Mouse (Mus musculus) heart, adult 2 months (tissue): ENCODE measurements around the gene Adipor1. TPM values are rescaled to one million over a fixed set of nuclear protein-coding genes. Genes with fewer than 3 reads are reported as not detected.
A peak's percentile ranks its signal among the peaks of the same experiment; 100 is the strongest.

Experiments used
- DNase-seq, 2 experiments: peaks; one replicate each; pipeline ENCODE4 v3.0.0; 2021
- H3K27ac ChIP-seq: fragments of 200-600 bp; 2 replicates; pipeline ENCODE4 v1.8.1; 2022
- H3K27me3 ChIP-seq: fragments of 200-500 bp; 2 replicates; pipeline ENCODE4 v1.6.1; 2012; ENCODE audit warnings: mild to moderate bottlenecking, low read length, inconsistent platforms, mixed read lengths; ENCODE audit not compliant: control insufficient read depth, insufficient read depth
- H3K36me3 ChIP-seq: fragments of 200-500 bp; 2 replicates; pipeline ENCODE4 v1.6.1; 2012; ENCODE audit warnings: low read length, inconsistent platforms; ENCODE audit not compliant: control insufficient read depth, insufficient read depth
- H3K4me1 ChIP-seq: fragments of 200-500 bp; 2 replicates; pipeline ENCODE4 v1.6.1; 2011; ENCODE audit warnings: low read length; ENCODE audit not compliant: control insufficient read depth, insufficient read depth
- H3K4me3 ChIP-seq: fragments of 200-600 bp; 2 replicates; pipeline ENCODE4 v1.8.1; 2022
- H3K79me2 ChIP-seq: fragments of 200-500 bp; replicated peaks from 2 replicates; pipeline ENCODE4 v1.6.1; 2012; ENCODE audit warnings: mild to moderate bottlenecking, inconsistent platforms, low read length, moderate library complexity, mixed read lengths; ENCODE audit not compliant: control insufficient read depth, insufficient read depth
- H3K9ac ChIP-seq: fragments of 200-500 bp; 2 replicates; pipeline ENCODE4 v1.6.1; 2012; ENCODE audit warnings: low read depth, mild to moderate bottlenecking, control low read depth, inconsistent platforms, low read length, mixed read lengths
- CTCF ChIP-seq: fragments of 200-600 bp; IDR thresholded peaks from 2 replicates; pipeline ENCODE4 v1.8.1; 2022; ENCODE audit warnings: antibody characterized with exemption, mild to moderate bottlenecking, moderate library complexity
- EP300 ChIP-seq: fragments of 200-500 bp; IDR thresholded peaks from 2 replicates; pipeline ENCODE4 v1.6.1; 2011; ENCODE audit warnings: low read depth, low read length, control low read depth; ENCODE audit not compliant: insufficient read depth
- POLR2A ChIP-seq: fragments of 200-500 bp; IDR thresholded peaks from 2 replicates; pipeline ENCODE4 v1.6.1; 2011; ENCODE audit warnings: mild to moderate bottlenecking, low read depth, low read length, control low read depth; ENCODE audit not compliant: insufficient read depth
- WGBS: fragments of 180-500 bp; shearing (Covaris S2); methylation state at CpG from one replicate; pipeline ENCODE4 v1.1.7; 2018; 5-methylcytosine and 5-hydroxymethylcytosine counted together
- intact Hi-C: fragments of 180-260 bp; cut with DNase I; formaldehyde crosslinking; loops from one replicate; pipeline ENCODE4 v1.15.1; 2025
- polyA plus RNA-seq: library from polyadenylated mRNA; depleted of rRNA; stranded (reverse); fragments of >200 nt; gene quantifications from 2 replicates; pipeline ENCODE4 v1.2.3, GENCODE M21; 2012
- total RNA-seq, 2 experiments: library from RNA; stranded (reverse); gene quantifications; 2 replicates each; pipeline ENCODE4 v1.2.3; 2021

Adipor1 gene
- total and polyA plus RNA-seq, 3 experiments: 140 to 148 (median 140) TPM

DNA sequence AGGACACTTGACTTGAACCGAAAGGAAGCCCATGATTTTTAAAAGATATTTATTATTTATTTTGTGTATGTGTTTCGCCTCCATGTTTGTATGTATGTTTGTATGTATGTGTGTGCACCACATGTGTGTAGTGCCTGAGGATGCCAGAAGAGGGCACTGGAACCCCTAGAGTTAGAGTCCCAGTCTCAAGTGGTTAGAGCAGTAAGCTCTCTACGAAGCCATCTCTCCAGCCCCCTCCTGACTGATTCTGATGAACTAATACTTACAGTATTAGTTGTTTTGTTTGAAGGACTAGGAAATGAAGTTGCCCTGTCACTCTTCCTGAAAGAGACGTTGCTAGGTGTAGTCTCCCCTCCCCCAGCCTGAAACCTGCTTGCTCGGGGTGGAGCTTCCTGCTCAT is 15.4 kb upstream of the Adipor1 start:
- Histone ChIP-seq H3K27me3 (no peaks in the 10 kb centered on the region), H3K4me1 (no peaks in the 10 kb centered on the region), H3K27ac (no peak overlapping the region), H3K9ac (no peak overlapping the region), H3K79me2 (no peaks in the 10 kb centered on the region), H3K36me3 (no peaks in the 10 kb centered on the region), H3K4me3 (no peak overlapping the region)
- WGBS: 65% methylated on average over 5 of the region's 5 CpGs
- intact Hi-C loops: no loop called here
- TF ChIP-seq EP300 (no peak), POLR2A (no peak), CTCF (peak; percentile 54)
- no peak for DNase-seq

DNA sequence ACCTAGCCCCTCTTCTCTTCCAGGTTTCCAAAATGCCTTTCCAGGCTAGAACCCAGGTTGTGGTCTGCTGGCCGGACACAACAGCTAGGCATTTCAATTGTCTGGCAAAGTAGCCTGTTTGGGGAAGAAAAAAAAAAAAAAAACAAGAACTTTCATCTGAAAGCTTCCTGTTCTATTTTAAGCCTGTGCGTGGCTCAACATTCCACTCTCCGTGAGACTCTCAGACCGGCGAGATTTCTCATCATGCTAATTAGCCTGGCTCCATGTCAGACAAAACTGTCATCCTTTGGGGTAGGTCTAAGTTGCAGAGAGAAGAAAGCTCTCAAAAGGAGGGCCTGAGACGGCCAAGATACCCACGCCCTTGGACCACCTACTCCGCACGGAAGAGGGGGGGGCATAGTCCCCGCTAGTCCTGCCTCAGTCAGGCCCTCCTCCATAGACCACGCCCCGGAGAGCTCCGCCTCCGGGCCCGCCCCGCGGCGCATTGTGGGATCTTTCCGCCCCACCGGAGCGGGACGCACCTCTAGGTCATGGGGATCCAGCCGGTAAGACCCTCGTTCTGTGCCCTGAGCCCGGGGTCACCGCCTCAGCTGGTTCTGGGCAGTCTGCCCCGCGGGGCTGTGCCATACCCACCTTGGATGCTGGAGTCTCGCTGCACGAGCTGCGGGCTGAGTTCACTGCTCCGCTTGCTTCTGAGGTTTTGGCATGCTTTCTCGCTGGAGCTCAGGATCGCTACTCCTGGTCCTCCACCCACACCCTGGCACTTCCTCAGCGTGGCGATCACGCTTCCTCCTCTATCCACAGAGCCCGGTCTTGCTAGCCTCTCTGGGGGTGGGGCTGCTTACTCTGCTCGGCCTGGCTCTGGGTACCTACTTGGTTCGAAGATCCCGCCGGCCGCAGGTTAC is 9.4 kb upstream of the Adipor1 start, which contains the start of gene Cyb5r1:
TSS of gene Cyb5r1 (plus strand) at position 51 of the 905 bp plus-strand sequence.
- Histone ChIP-seq H3K4me3 (peak within 1 kb of the TSS; percentile 95), H3K9ac (peak within 1 kb of the TSS; percentile 83), H3K27ac (peak within 1 kb of the TSS; percentile 76), H3K4me1 (no peaks in the 10 kb centered on the region), H3K79me2 (no peaks in the 10 kb centered on the region), H3K27me3 (no peaks in the 10 kb centered on the region), H3K36me3 (no peaks in the 10 kb centered on the region)
- DNase-seq: peak; percentile 90 to 91
- 2% methylated on average over 43 of the region's 43 CpGs for WGBS
- 0 out of 2 replicates have a peak, but pooled peaks have one; percentile 11 for TF ChIP-seq EP300
- TF ChIP-seq POLR2A: peak; percentile 78
- no peak for TF ChIP-seq CTCF
- intact Hi-C loops: no loop called here

GRCm38 (mm10) chr1:134406414-134406771 is 8.8 kb upstream of the Adipor1 start:
- DNase-seq: no peak
- TF ChIP-seq POLR2A (no peak), EP300 (no peak), CTCF (no peak)
- 32% methylated on average over 8 of the region's 8 CpGs for WGBS
- Histone ChIP-seq H3K27me3 (no peaks in the 10 kb centered on the region), H3K36me3 (no peaks in the 10 kb centered on the region), H3K4me3 (peak overlapping the region; percentile 95), H3K9ac (peak overlapping the region; percentile 83), H3K79me2 (no peaks in the 10 kb centered on the region), H3K27ac (peak overlapping the region; percentile 76), H3K4me1 (no peaks in the 10 kb centered on the region)
- intact Hi-C loops: no loop called here

GRCm38 (mm10) chr1:134408080-134408479 is 7.1 kb upstream of the Adipor1 start:
- WGBS: 90% methylated on average over 8 of the region's 8 CpGs
- TF ChIP-seq CTCF: no peak
- TF ChIP-seq EP300: no peak
- TF ChIP-seq POLR2A: no peak
- H3K79me2 ChIP-seq: no peaks in the 10 kb centered on the region
- no peaks in the 10 kb centered on the region for H3K4me1 ChIP-seq
- H3K27me3 ChIP-seq: no peaks in the 10 kb centered on the region
- H3K36me3 ChIP-seq: no peaks in the 10 kb centered on the region
- no peak for DNase-seq
- no peak overlapping the region for H3K4me3 ChIP-seq
- H3K9ac ChIP-seq: no peak overlapping the region
- H3K27ac ChIP-seq: no peak overlapping the region
- intact Hi-C loops: no loop called here

DNA sequence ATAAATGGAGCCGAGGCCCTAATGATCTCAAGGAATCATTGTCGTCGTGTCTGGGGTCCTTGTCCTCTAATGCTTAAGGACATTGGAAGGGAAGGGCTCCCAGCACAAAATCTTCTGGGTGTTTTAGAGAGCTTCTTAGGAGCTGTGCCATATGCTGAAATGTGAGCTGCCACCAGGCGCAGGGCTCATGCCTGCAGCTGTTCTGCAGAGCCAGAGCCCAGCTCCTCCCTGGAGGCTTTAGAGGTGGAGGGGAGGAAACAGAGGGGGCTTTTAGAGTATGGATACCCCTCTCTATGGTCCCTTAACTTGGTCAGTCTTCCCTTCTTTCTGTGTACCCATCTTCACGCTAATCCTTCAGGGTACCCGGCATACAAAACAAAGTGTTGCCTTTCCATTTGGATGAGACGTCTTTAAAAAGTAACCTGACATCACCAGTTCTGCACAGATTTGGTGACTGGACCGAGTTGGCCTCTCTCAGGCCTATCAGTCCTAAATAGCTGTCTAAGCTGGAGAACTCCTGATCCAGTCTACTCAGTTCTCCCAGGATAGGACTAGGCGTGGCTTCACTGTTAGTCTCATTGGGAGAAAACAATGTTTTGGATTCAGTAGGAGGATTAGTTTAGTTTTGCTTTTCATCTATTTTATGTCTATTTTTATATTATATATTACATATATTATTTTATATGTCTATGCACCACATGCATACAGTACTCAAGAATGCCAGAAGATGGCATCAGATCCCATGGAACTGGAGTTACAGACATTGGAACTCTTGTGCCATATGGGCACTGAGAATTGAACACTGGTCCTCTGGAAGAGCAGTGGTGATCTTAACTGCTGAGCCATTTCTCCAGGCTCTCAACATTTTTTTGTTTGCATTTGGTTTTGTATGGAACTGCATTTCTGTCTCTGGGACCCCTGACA is 3.2 kb upstream of the Adipor1 start:
- Histone ChIP-seq H3K9ac (no peak overlapping the region), H3K79me2 (peaks cover 1% of the 10 kb centered on the region; the same call in 1 of the 2 replicates), H3K4me1 (peaks cover 3% of the 10 kb centered on the region), H3K27ac (no peak overlapping the region), H3K4me3 (no peak overlapping the region), H3K36me3 (peaks cover 4% of the 10 kb centered on the region), H3K27me3 (no peaks in the 10 kb centered on the region)
- DNase-seq: no peak
- TF ChIP-seq CTCF (peak; percentile 24; the same call in 1 of the 2 replicates), EP300 (no peak)
- intact Hi-C loops: no loop called here
- WGBS: 94% methylated on average over 9 of the region's 9 CpGs
